Mouse (Mus musculus): ENCODE data around the gene Nrtn. TPM values are rescaled to one million over a fixed set of nuclear protein-coding genes. Genes with fewer than 3 reads are reported as not detected.

Gene Nrtn
- under 1 TPM in 1 of 2 experiments, not detected in 1; 0.40 TPM for total RNA-seq (2023)

GRCm38 (mm10) chr17:56757416-56758123, at the start of gene Nrtn:
Gene Nrtn (minus strand): TSS chr17:56757530.

DNA sequence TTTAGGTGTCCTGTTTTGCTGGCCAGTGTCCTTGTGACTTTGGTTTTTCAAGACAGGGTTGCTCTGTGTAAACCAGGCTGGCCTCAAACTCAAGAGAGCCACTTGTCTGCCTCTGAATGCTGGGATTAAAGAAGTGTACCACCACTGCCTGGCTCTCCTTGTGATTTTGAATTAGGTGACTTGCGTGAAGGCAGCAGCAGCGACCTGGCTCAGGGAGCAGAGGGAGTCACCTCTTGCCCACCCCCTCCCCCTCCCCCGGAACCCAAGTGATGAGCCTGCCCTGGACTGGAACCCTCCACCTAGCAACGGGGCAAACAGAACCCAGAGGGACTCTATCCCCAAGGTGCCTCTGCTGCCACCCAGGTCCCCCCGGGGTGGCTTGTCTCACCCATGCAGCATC, 12.6 kb upstream of the Nrtn start, which contains the start of gene Prr22:
Gene Prr22, plus strand, starts transcription at position 301 of the 400 bp plus-strand sequence.

GRCm38 (mm10) chr17:56764474-56765354, 7.4 kb upstream of the Nrtn start, which contains the start of gene Dus3l:
Gene Dus3l (plus strand): TSS chr17:56764757.

GRCm38 (mm10) chr17:56717363-56718058, 39.8 kb downstream of the Nrtn start, which contains the start of the genes Ndufa11 and Vmac:
Gene Ndufa11 (plus strand): TSS chr17:56717767.
Gene Vmac (minus strand): TSS chr17:56718022.

Other genes starting within 250 kb of the Nrtn start
- not detected for gene Znrf4, start 245.1 kb downstream of the Nrtn start, total RNA-seq (2023)
- gene Gm20219, start 203.1 kb downstream of the Nrtn start, total RNA-seq (2023) = 1 to 10 TPM; 1.7 to 4.3 TPM
- gene Safb2, start 172.9 kb downstream of the Nrtn start, total RNA-seq (2023) = 100 to 1,000 TPM; 209 to 229 TPM
- 100 to 1,000 TPM; 135 to 151 TPM for gene Safb, start 172.7 kb downstream of the Nrtn start, total RNA-seq (2023)
- gene 2410015M20Rik, start 147.8 kb downstream of the Nrtn start, total RNA-seq (2023) = 10 to 100 TPM; 54.0 to 56.2 TPM
- gene Rpl36, start 144.1 kb downstream of the Nrtn start, total RNA-seq (2023) = 100 to 1,000 TPM; 426 to 509 TPM
- gene Lonp1, start 130.6 kb downstream of the Nrtn start, total RNA-seq (2023) = 10 to 100 TPM; 23.9 to 26.8 TPM
- under 1 TPM; 0.49 to 0.61 TPM for gene Catsperd, start 129.4 kb downstream of the Nrtn start, total RNA-seq (2023)
- gene Ranbp3, start 84.2 kb downstream of the Nrtn start, total RNA-seq (2023) = 10 to 100 TPM; 59.0 to 64.8 TPM
- 10 to 100 TPM; 61.8 to 67.9 TPM for gene Ndufa11, start 39.8 kb downstream of the Nrtn start, total RNA-seq (2023)
- 1 to 10 TPM; 1.6 to 2.1 TPM for gene Vmac, start 39.5 kb downstream of the Nrtn start, total RNA-seq (2023)
- 10 to 100 TPM; 20.7 to 21.1 TPM for gene Dus3l, start 7.2 kb upstream of the Nrtn start, total RNA-seq (2023)
- gene Prr22, start 12.7 kb upstream of the Nrtn start, total RNA-seq (2023) = under 1 TPM; 0.50 to 0.97 TPM
- 1 to 10 TPM; 6.5 TPM for gene Rfx2, start 73.5 kb upstream of the Nrtn start, total RNA-seq (2023)
- not detected for gene Acsbg2, start 116.9 kb upstream of the Nrtn start, total RNA-seq (2023)
- gene 1700061G19Rik, start 117.9 kb upstream of the Nrtn start, total RNA-seq (2023) = not detected
- gene Mllt1, start 177.9 kb upstream of the Nrtn start, total RNA-seq (2023) = 10 to 100 TPM; 18.8 to 20.2 TPM
- not detected for gene Acer1, start 224.6 kb upstream of the Nrtn start, total RNA-seq (2023)
- gene Clpp, start 232.8 kb upstream of the Nrtn start, total RNA-seq (2023) = 10 to 100 TPM in 1 of 2 experiments, 1 to 10 TPM in 1; 9.5 to 14.3 TPM
- gene Alkbh7, start 239.8 kb upstream of the Nrtn start, total RNA-seq (2023) = 1 to 10 TPM; 6.9 to 8.2 TPM
- 1 to 10 TPM; 2.4 to 3.7 TPM for gene Pspn, start 242.5 kb upstream of the Nrtn start, total RNA-seq (2023)

All from neutrophil, adult 83 days (primary cell).